Mouse (Mus musculus) forebrain, embryonic 14.5 days (tissue): Measurements from ENCODE around the gene Esrp2. TPM values are rescaled to one million over a fixed set of nuclear protein-coding genes. Genes with fewer than 3 reads are reported as not detected.

Source experiments
- ATAC-seq: fragments of 200-750 bp; cut with Nextera tagmentation; 2 replicates; pipeline ENCODE4 v1.8.0; 2017; ENCODE audit warnings: mild to moderate bottlenecking, moderate library complexity
- DNase-seq: peaks from one replicate; pipeline ENCODE4 v3.0.0-alpha.2; 2015; ENCODE audit warnings: low spot score
- H3K27ac ChIP-seq: fragments of 300-500 bp; sonication (generic); 2 replicates; pipeline ENCODE4 v1.5.1; 2014; ENCODE audit warnings: low read depth, mild to moderate bottlenecking, control low read depth, low read length, moderate library complexity
- H3K27me3 ChIP-seq: fragments of 300-500 bp; sonication (generic); replicated peaks from 2 replicates; pipeline ENCODE4 v1.6.1; 2014; ENCODE audit warnings: low read length, control low read depth, mixed read lengths; ENCODE audit not compliant: control insufficient read depth, insufficient read depth
- H3K36me3 ChIP-seq: fragments of 300-500 bp; sonication (generic); 2 replicates; pipeline ENCODE4 v1.6.1; 2014; ENCODE audit warnings: low read length, control low read depth; ENCODE audit not compliant: control insufficient read depth, insufficient read depth
- H3K4me1 ChIP-seq: fragments of 300-500 bp; sonication (generic); 2 replicates; pipeline ENCODE4 v1.6.1; 2014; ENCODE audit warnings: antibody characterized with exemption, low read length, control low read depth; ENCODE audit not compliant: control insufficient read depth, insufficient read depth
- H3K4me2 ChIP-seq: fragments of 300-500 bp; sonication (generic); 2 replicates; pipeline ENCODE4 v1.6.1; 2014; ENCODE audit warnings: mild to moderate bottlenecking, control low read depth, low read length
- H3K4me3 ChIP-seq: fragments of 300-500 bp; sonication (generic); 2 replicates; pipeline ENCODE4 v1.5.1; 2014; ENCODE audit warnings: low read depth, low read length, control low read depth
- H3K9ac ChIP-seq: fragments of 300-500 bp; sonication (generic); 2 replicates; pipeline ENCODE4 v1.6.1; 2014; ENCODE audit warnings: mild to moderate bottlenecking, low read length, control low read depth, moderate library complexity
- H3K9me3 ChIP-seq: fragments of 300-500 bp; sonication (generic); replicated peaks from 2 replicates; pipeline ENCODE4 v1.6.1; 2016; ENCODE audit warnings: low read length, control low read depth, mixed read lengths; ENCODE audit not compliant: control insufficient read depth
- WGBS: fragments of 180-500 bp; shearing (Covaris S2); extraction: QIAGEN DNeasy Blood & Tissue Kit; methylation state at CpG from one replicate; pipeline ENCODE4 v1.1.7; 2014; 5-methylcytosine and 5-hydroxymethylcytosine counted together
- polyA plus RNA-seq: library from polyadenylated mRNA; unstranded; fragments of >200 nt; fragmentation: Nextera tagmentation; extraction: Ambion mirVana; gene quantifications from 2 replicates; pipeline ENCODE4 v1.2.1, GENCODE M21; 2014

The Esrp2 gene
- polyA plus RNA-seq, 1 experiment from 2014 or later = 0.15 TPM

GRCm38 (mm10) chr8:106115897-106116296 lies 20.9 kb downstream of the Esrp2 start:
- DNase-seq = no peak

GRCm38 (mm10) chr8:106112514-106112913 lies 24.3 kb downstream of the Esrp2 start:
- H3K4me3 ChIP-seq = no peak overlapping the region
- DNase-seq = no peak
- no peaks in the 10 kb centered on the region for H3K9me3 ChIP-seq
- no peak for ATAC-seq
- 88% methylated on average over 1 of the region's 1 CpGs for WGBS
- H3K36me3 ChIP-seq = peaks cover 26% of the 10 kb centered on the region
- no peak overlapping the region for H3K9ac ChIP-seq
- H3K27me3 ChIP-seq = no peaks in the 10 kb centered on the region
- H3K27ac ChIP-seq = no peak overlapping the region
- no peak overlapping the region for H3K4me2 ChIP-seq
- no peaks in the 10 kb centered on the region for H3K4me1 ChIP-seq

More at GRCm38 (mm10) chr8:106115897-106116296, 20.9 kb downstream of the Esrp2 start:
- Histone ChIP-seq H3K27ac (no peak overlapping the region), H3K4me2 (no peak overlapping the region), H3K27me3 (no peaks in the 10 kb centered on the region), H3K9ac (no peak overlapping the region), H3K9me3 (no peaks in the 10 kb centered on the region), H3K4me3 (no peak overlapping the region), H3K36me3 (peaks cover 15% of the 10 kb centered on the region; the same call in 1 of the 2 replicates), H3K4me1 (no peaks in the 10 kb centered on the region)
- over 99% methylated on average over 3 of the region's 3 CpGs for WGBS
- ATAC-seq = no peak

GRCm38 (mm10) chr8:106112041-106112440 lies 24.7 kb downstream of the Esrp2 start:
- Histone ChIP-seq H3K9me3 (no peaks in the 10 kb centered on the region), H3K27me3 (no peaks in the 10 kb centered on the region), H3K4me1 (no peaks in the 10 kb centered on the region), H3K4me2 (no peak overlapping the region), H3K36me3 (peaks cover 26% of the 10 kb centered on the region), H3K9ac (no peak overlapping the region), H3K27ac (no peak overlapping the region), H3K4me3 (no peak overlapping the region)
- DNase-seq = no peak
- 94% methylated on average over 2 of the region's 2 CpGs for WGBS
- no peak for ATAC-seq

GRCm38 (mm10) chr8:106108729-106109128 lies 28.0 kb downstream of the Esrp2 start:
- over 99% methylated on average over 3 of the region's 3 CpGs for WGBS
- Histone ChIP-seq H3K27ac (no peak overlapping the region), H3K9ac (no peak overlapping the region), H3K4me2 (no peak overlapping the region), H3K9me3 (no peaks in the 10 kb centered on the region), H3K4me3 (no peak overlapping the region), H3K4me1 (no peaks in the 10 kb centered on the region), H3K27me3 (no peaks in the 10 kb centered on the region), H3K36me3 (peaks cover 28% of the 10 kb centered on the region)
- ATAC-seq (no peak), DNase-seq (no peak)

- H3K4me1 ChIP-seq = no peaks in the 10 kb centered on the region
- H3K9ac ChIP-seq = no peak overlapping the region
- DNase-seq (no peak), ATAC-seq (no peak)
- WGBS = 98% methylated on average over 4 of the region's 4 CpGs
- H3K4me2 ChIP-seq = no peak overlapping the region
- H3K27me3 ChIP-seq = no peaks in the 10 kb centered on the region
- peaks cover 28% of the 10 kb centered on the region for H3K36me3 ChIP-seq
- no peak overlapping the region for H3K4me3 ChIP-seq
- H3K27ac ChIP-seq = no peak overlapping the region
- no peaks in the 10 kb centered on the region for H3K9me3 ChIP-seq
These were observed 28.7 kb downstream of the Esrp2 start for GRCm38 (mm10) chr8:106108080-106108479.

GRCm38 (mm10) chr8:106106193-106106592 lies 30.6 kb downstream of the Esrp2 start:
- Histone ChIP-seq H3K9ac (no peak overlapping the region), H3K4me1 (no peaks in the 10 kb centered on the region), H3K27ac (no peak overlapping the region), H3K4me3 (no peak overlapping the region), H3K36me3 (peaks cover 36% of the 10 kb centered on the region), H3K4me2 (no peak overlapping the region), H3K9me3 (no peaks in the 10 kb centered on the region), H3K27me3 (no peaks in the 10 kb centered on the region)
- WGBS = 92% methylated on average over 1 of the region's 1 CpGs
- no peak for ATAC-seq
- DNase-seq = no peak

GRCm38 (mm10) chr8:106103888-106104287 lies 32.9 kb downstream of the Esrp2 start:
- Histone ChIP-seq H3K27me3 (no peaks in the 10 kb centered on the region), H3K9me3 (no peaks in the 10 kb centered on the region), H3K4me1 (no peaks in the 10 kb centered on the region), H3K4me2 (no peak overlapping the region), H3K36me3 (peaks cover 30% of the 10 kb centered on the region), H3K9ac (no peak overlapping the region), H3K27ac (no peak overlapping the region), H3K4me3 (no peak overlapping the region)
- DNase-seq = no peak
- no peak for ATAC-seq
- WGBS = 88% methylated on average over 2 of the region's 2 CpGs

GRCm38 (mm10) chr8:106102321-106102720 lies 34.5 kb downstream of the Esrp2 start:
- DNase-seq (no peak), ATAC-seq (no peak)
- peaks cover 20% of the 10 kb centered on the region for H3K36me3 ChIP-seq
- no peak overlapping the region for H3K27ac ChIP-seq
- H3K4me3 ChIP-seq = no peak overlapping the region
- H3K4me2 ChIP-seq = no peak overlapping the region
- H3K27me3 ChIP-seq = no peaks in the 10 kb centered on the region
- WGBS = 89% methylated on average over 4 of the region's 4 CpGs
- no peaks in the 10 kb centered on the region for H3K4me1 ChIP-seq
- no peak overlapping the region for H3K9ac ChIP-seq
- no peaks in the 10 kb centered on the region for H3K9me3 ChIP-seq
